Mouse (Mus musculus) cerebellum, adult 2 months (tissue): ENCODE results near the gene Rab1b. TPM values are rescaled to one million over a fixed set of nuclear protein-coding genes. Genes with fewer than 3 reads are reported as not detected.

ENCODE experiments used
- DNase-seq, 2 experiments: peaks; one replicate each; pipeline ENCODE4 v3.0.0; 2021
- H3K27ac ChIP-seq: fragments of 200-500 bp; 2 replicates; pipeline ENCODE4 v1.5.1; 2012; ENCODE audit warnings: low read length, control low read depth, inconsistent platforms; ENCODE audit not compliant: insufficient read depth
- H3K27me3 ChIP-seq: fragments of 200-500 bp; 2 replicates; pipeline ENCODE4 v1.6.1; 2012; ENCODE audit warnings: inconsistent platforms, mild to moderate bottlenecking, low read length, moderate library complexity; ENCODE audit not compliant: control insufficient read depth, insufficient read depth
- H3K4me1 ChIP-seq: fragments of 200-500 bp; 2 replicates; pipeline ENCODE4 v1.6.1; 2011; ENCODE audit warnings: low read length; ENCODE audit not compliant: control insufficient read depth, insufficient read depth
- H3K4me3 ChIP-seq: fragments of 200-500 bp; replicated peaks from 2 replicates; pipeline ENCODE3; 2011; ENCODE audit warnings: mild to moderate bottlenecking, low read depth, low read length, control low read depth; ENCODE audit not compliant: insufficient read depth
- CTCF ChIP-seq: fragments of 200-500 bp; IDR thresholded peaks from 2 replicates; pipeline ENCODE4 v1.5.1; 2011; ENCODE audit warnings: low read depth, mild to moderate bottlenecking, control low read depth, low read length, moderate library complexity, borderline replicate concordance; ENCODE audit not compliant: insufficient read depth
- POLR2A ChIP-seq: fragments of 200-500 bp; IDR thresholded peaks from 2 replicates; pipeline ENCODE4 v1.6.1; 2011; ENCODE audit warnings: low read length, control low read depth, borderline replicate concordance; ENCODE audit not compliant: insufficient read depth
- WGBS: fragments of 180-500 bp; shearing (Covaris S2); methylation state at CpG from one replicate; pipeline ENCODE4 v1.1.7; 2018; 5-methylcytosine and 5-hydroxymethylcytosine counted together
- polyA plus RNA-seq: library from polyadenylated mRNA; depleted of rRNA; stranded (reverse); fragments of >200 nt; gene quantifications from 2 replicates; pipeline ENCODE4 v1.2.3, GENCODE M21; 2012

Gene Rab1b
- polyA plus RNA-seq, 1 experiment: 191 TPM

- no peak for DNase-seq
- WGBS: 43% methylated on average over 16 of the region's 16 CpGs
- Histone ChIP-seq H3K27me3 (no peaks in the 10 kb centered on the region), H3K4me1 (peaks cover 6% of the 10 kb centered on the region), H3K4me3 (no peak overlapping the region), H3K27ac (no peak overlapping the region)
- TF ChIP-seq CTCF: no peak
- no peak for TF ChIP-seq POLR2A
These were observed 48.7 kb downstream of the Rab1b start for GRCm38 (mm10) chr19:5057876-5058775.

- no peaks in the 10 kb centered on the region for H3K27me3 ChIP-seq
- WGBS: 25% methylated on average over 6 of the region's 6 CpGs
- H3K4me1 ChIP-seq: peaks cover 21% of the 10 kb centered on the region
- no peak overlapping the region for H3K27ac ChIP-seq
- H3K4me3 ChIP-seq: no peak overlapping the region
- no peak for DNase-seq
- TF ChIP-seq CTCF (peak; percentile 58), POLR2A (no peak)
These were observed 50.6 kb downstream of the Rab1b start for GRCm38 (mm10) chr19:5056251-5056650.

- no peaks in the 10 kb centered on the region for H3K27me3 ChIP-seq
- WGBS: 36% methylated on average over 9 of the region's 9 CpGs
- TF ChIP-seq CTCF: peak; percentile 60
- no peak for TF ChIP-seq POLR2A
- H3K27ac ChIP-seq: no peak overlapping the region
- H3K4me1 ChIP-seq: peaks cover 34% of the 10 kb centered on the region
- peak; percentile 69 to 70 for DNase-seq
- H3K4me3 ChIP-seq: no peak overlapping the region
These were observed 53.0 kb downstream of the Rab1b start for GRCm38 (mm10) chr19:5053909-5054308.

GRCm38 (mm10) chr19:5052853-5053252 is 54.0 kb downstream of the Rab1b start:
- TF ChIP-seq CTCF (no peak), POLR2A (no peak)
- peaks cover 39% of the 10 kb centered on the region for H3K4me1 ChIP-seq
- 19% methylated on average over 17 of the region's 17 CpGs for WGBS
- H3K27ac ChIP-seq: peak overlapping the region; percentile 39
- H3K27me3 ChIP-seq: no peaks in the 10 kb centered on the region
- H3K4me3 ChIP-seq: peak overlapping the region; percentile 35
- DNase-seq: peak; percentile 72 to 73

- TF ChIP-seq POLR2A (no peak), CTCF (no peak)
- Histone ChIP-seq H3K27ac (peak overlapping the region; percentile 39), H3K27me3 (no peaks in the 10 kb centered on the region), H3K4me1 (peaks cover 40% of the 10 kb centered on the region), H3K4me3 (peak overlapping the region; percentile 35)
- WGBS: 27% methylated on average over 25 of the region's 25 CpGs
- DNase-seq: peak; percentile 56 to 62
These were observed 54.6 kb downstream of the Rab1b start for GRCm38 (mm10) chr19:5052166-5052822.

- DNase-seq: peak; percentile 28 to 45
- TF ChIP-seq POLR2A: no peak
- no peak for TF ChIP-seq CTCF
- Histone ChIP-seq H3K4me3 (no peak overlapping the region), H3K27me3 (no peaks in the 10 kb centered on the region), H3K4me1 (peaks cover 40% of the 10 kb centered on the region), H3K27ac (peak overlapping the region; percentile 26; the same call in 1 of the 2 replicates)
- WGBS: 41% methylated on average over 3 of the region's 3 CpGs
These were observed 55.4 kb downstream of the Rab1b start for GRCm38 (mm10) chr19:5051515-5051914.

- H3K27me3 ChIP-seq: no peaks in the 10 kb centered on the region
- no peak for TF ChIP-seq POLR2A
- no peak for TF ChIP-seq CTCF
- no peak overlapping the region for H3K27ac ChIP-seq
- peak in 1 of 2 experiments; percentile 43 for DNase-seq
- 35% methylated on average over 17 of the region's 17 CpGs for WGBS
- no peak overlapping the region for H3K4me3 ChIP-seq
- H3K4me1 ChIP-seq: peaks cover 40% of the 10 kb centered on the region
These were observed 55.8 kb downstream of the Rab1b start for GRCm38 (mm10) chr19:5051031-5051430.
